Mouse (Mus musculus) limb, embryonic 14.5 days (tissue): ENCODE data around the gene Prr29. TPM values are rescaled to one million over a fixed set of nuclear protein-coding genes. Genes with fewer than 3 reads are reported as not detected.
"Not testable (repeated sequence)": the region's sequence is repeated elsewhere in the genome, so short reads cannot be mapped to it uniquely, and the experiment has no call there.

Source experiments
- ATAC-seq: fragments of 200-750 bp; cut with Nextera tagmentation; 2 replicates; pipeline ENCODE4 v1.8.0; 2017; ENCODE audit warnings: low read depth, moderate number of reproducible peaks, moderate TSS enrichment; ENCODE audit not compliant: low FRiP score
- DNase-seq: peaks from one replicate; pipeline ENCODE4 v3.0.0-alpha.2; 2015; ENCODE audit warnings: low spot score
- H3K27ac ChIP-seq: fragments of 300-500 bp; sonication (generic); replicated peaks from 2 replicates; pipeline ENCODE4 v1.5.1; 2014; ENCODE audit warnings: low read depth, mild to moderate bottlenecking, low read length, moderate library complexity, mixed read lengths
- H3K27me3 ChIP-seq: fragments of 300-500 bp; sonication (generic); 2 replicates; pipeline ENCODE4 v1.6.1; 2014; ENCODE audit warnings: low read length, mixed read lengths; ENCODE audit not compliant: control insufficient read depth, insufficient read depth
- H3K36me3 ChIP-seq: fragments of 300-500 bp; sonication (generic); 2 replicates; pipeline ENCODE4 v1.6.1; 2014; ENCODE audit warnings: mild to moderate bottlenecking, low read length, moderate library complexity, mixed read lengths; ENCODE audit not compliant: control insufficient read depth, insufficient read depth
- H3K4me1 ChIP-seq: fragments of 300-500 bp; sonication (generic); 2 replicates; pipeline ENCODE4 v1.6.1; 2014; ENCODE audit warnings: antibody characterized with exemption, low read length, mixed read lengths; ENCODE audit not compliant: control insufficient read depth, insufficient read depth
- H3K4me2 ChIP-seq: fragments of 300-500 bp; sonication (generic); replicated peaks from 2 replicates; pipeline ENCODE4 v1.6.1; 2014; ENCODE audit warnings: low read depth, mild to moderate bottlenecking, low read length, moderate library complexity; ENCODE audit not compliant: severe bottlenecking
- H3K4me3 ChIP-seq: fragments of 300-500 bp; sonication (generic); replicated peaks from 2 replicates; pipeline ENCODE4 v1.5.1; 2014; ENCODE audit warnings: low read length
- H3K9ac ChIP-seq: fragments of 300-500 bp; sonication (generic); 2 replicates; pipeline ENCODE4 v1.6.1; 2014; ENCODE audit warnings: mild to moderate bottlenecking, low read depth, low read length, moderate library complexity; ENCODE audit not compliant: severe bottlenecking
- H3K9me3 ChIP-seq: fragments of 300-500 bp; sonication (generic); 2 replicates; pipeline ENCODE4 v1.6.1; 2016; ENCODE audit warnings: low read length; ENCODE audit not compliant: control insufficient read depth
- POLR2A ChIP-seq: fragments of 200-500 bp; IDR thresholded peaks from 2 replicates; pipeline ENCODE4 v1.8.0; 2012; ENCODE audit warnings: inconsistent platforms, mild to moderate bottlenecking, moderate library complexity, borderline replicate concordance; ENCODE audit not compliant: insufficient read depth, insufficient read length; ENCODE audit errors: extremely low read depth
- WGBS: fragments of 180-500 bp; shearing (Covaris S2); extraction: QIAGEN DNeasy Blood & Tissue Kit; methylation state at CpG from one replicate; pipeline ENCODE4 v1.1.7; 2014; 5-methylcytosine and 5-hydroxymethylcytosine counted together
- polyA plus RNA-seq, 2 experiments: library from polyadenylated mRNA; depleted of rRNA in 1 of 2; stranded (reverse) in 1 of 2; unstranded in 1 of 2; fragments of >200 nt; fragmentation: Nextera tagmentation in 1 of 2; extraction: Ambion mirVana in 1 of 2; gene quantifications; 2 replicates each; pipeline versions ENCODE4 v1.2.1 to v1.2.3; 2012 to 2014

Prr29 gene
- polyA plus RNA-seq, 2 experiments, result 0.59 to 1.1 TPM

GRCm38 (mm10) chr11:106332458-106332857, 32.8 kb upstream of the Prr29 start:
- ATAC-seq (no peak), DNase-seq (no peak)
- H3K36me3 ChIP-seq, result no peaks in the 10 kb centered on the region
- no peak overlapping the region for H3K27ac ChIP-seq
- H3K4me3 ChIP-seq, result no peak overlapping the region
- no peaks in the 10 kb centered on the region for H3K9me3 ChIP-seq
- no peaks in the 10 kb centered on the region for H3K27me3 ChIP-seq
- peaks cover 4% of the 10 kb centered on the region; the same call in 1 of the 2 replicates for H3K4me1 ChIP-seq
- no peak overlapping the region for H3K4me2 ChIP-seq
- no peak for TF ChIP-seq POLR2A
- H3K9ac ChIP-seq, result no peak overlapping the region
- WGBS, result 40% methylated on average over 4 of the region's 4 CpGs

DNA sequence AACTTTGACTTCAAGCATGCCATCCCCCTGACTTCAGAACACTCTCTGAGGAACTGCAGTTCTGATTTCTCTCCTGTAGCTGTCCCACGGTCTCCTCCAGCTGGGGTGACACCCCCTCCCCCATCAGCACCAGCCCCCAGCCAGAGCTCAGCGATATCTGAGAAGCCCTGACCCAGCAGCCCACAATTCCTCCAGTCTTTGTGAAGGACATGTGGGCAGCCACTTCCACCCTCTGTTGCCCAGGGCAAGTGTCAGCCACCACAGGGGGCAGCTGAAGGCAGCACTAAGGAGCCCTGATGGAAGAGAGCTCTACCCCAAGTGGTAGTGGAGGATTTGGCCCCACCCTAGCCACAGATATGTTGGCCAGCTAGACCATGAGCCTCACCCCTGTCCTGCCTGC, 31.2 kb upstream of the Prr29 start:
- no peak for DNase-seq
- H3K27ac ChIP-seq, result no peak overlapping the region
- WGBS, result 5% methylated on average over 2 of the region's 2 CpGs
- no peak for ATAC-seq
- no peak overlapping the region for H3K9ac ChIP-seq
- no peak overlapping the region for H3K4me3 ChIP-seq
- no peak overlapping the region for H3K4me2 ChIP-seq
- no peak for TF ChIP-seq POLR2A
- H3K27me3 ChIP-seq, result no peaks in the 10 kb centered on the region
- no peaks in the 10 kb centered on the region for H3K9me3 ChIP-seq
- no peaks in the 10 kb centered on the region for H3K4me1 ChIP-seq
- H3K36me3 ChIP-seq, result no peaks in the 10 kb centered on the region

- Histone ChIP-seq H3K4me2 (no peak overlapping the region), H3K27me3 (no peaks in the 10 kb centered on the region), H3K36me3 (no peaks in the 10 kb centered on the region), H3K4me1 (no peaks in the 10 kb centered on the region), H3K9ac (no peak overlapping the region), H3K27ac (no peak overlapping the region), H3K9me3 (no peaks in the 10 kb centered on the region), H3K4me3 (no peak overlapping the region)
- DNase-seq (no peak), ATAC-seq (no peak)
- TF ChIP-seq POLR2A, result no peak
- WGBS, result 80% methylated on average over 5 of the region's 5 CpGs
Measured at GRCm38 (mm10) chr11:106338029-106338428, 27.2 kb upstream of the Prr29 start.

DNA sequence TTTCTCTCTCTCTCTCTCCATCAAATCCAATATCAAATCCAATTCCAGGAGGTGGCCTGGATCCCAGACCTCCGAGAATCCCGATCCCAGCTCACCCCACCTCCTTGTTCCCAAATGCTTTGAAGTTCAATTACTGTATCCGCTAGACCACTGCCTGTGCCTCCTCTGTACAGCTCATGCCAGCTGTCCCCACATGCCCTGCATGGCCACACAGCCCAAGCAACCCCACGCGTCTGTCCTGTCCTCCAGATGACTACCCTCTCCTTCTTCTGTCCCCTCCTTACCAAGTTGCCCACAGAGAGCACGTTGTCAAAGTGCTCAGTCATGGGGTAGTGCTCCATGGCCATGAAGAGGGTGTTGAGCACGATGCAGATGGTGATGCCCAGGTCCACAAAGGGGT, 26.4 kb upstream of the Prr29 start:
- 63% methylated on average over 7 of the region's 7 CpGs for WGBS
- H3K36me3 ChIP-seq, result no peaks in the 10 kb centered on the region
- no peaks in the 10 kb centered on the region for H3K27me3 ChIP-seq

GRCm38 (mm10) chr11:106339323-106339722, 25.9 kb upstream of the Prr29 start:
- 89% methylated on average over 4 of the region's 4 CpGs for WGBS
- not testable (repeated sequence) for H3K9ac ChIP-seq, H3K27ac ChIP-seq, H3K4me3 ChIP-seq, H3K36me3 ChIP-seq, H3K9me3 ChIP-seq, H3K4me2 ChIP-seq, H3K4me1 ChIP-seq, ATAC-seq, H3K27me3 ChIP-seq
- peak; percentile 8 for DNase-seq

More for the DNA sequence above, 26.4 kb upstream of the Prr29 start:
- ATAC-seq (no peak), DNase-seq (no peak)
- no peaks in the 10 kb centered on the region for H3K4me1 ChIP-seq
- TF ChIP-seq POLR2A, result no peak
- H3K9me3 ChIP-seq, result no peaks in the 10 kb centered on the region
- H3K9ac ChIP-seq, result no peak overlapping the region
- H3K4me3 ChIP-seq, result no peak overlapping the region
- H3K4me2 ChIP-seq, result no peak overlapping the region
- H3K27ac ChIP-seq, result no peak overlapping the region

DNA sequence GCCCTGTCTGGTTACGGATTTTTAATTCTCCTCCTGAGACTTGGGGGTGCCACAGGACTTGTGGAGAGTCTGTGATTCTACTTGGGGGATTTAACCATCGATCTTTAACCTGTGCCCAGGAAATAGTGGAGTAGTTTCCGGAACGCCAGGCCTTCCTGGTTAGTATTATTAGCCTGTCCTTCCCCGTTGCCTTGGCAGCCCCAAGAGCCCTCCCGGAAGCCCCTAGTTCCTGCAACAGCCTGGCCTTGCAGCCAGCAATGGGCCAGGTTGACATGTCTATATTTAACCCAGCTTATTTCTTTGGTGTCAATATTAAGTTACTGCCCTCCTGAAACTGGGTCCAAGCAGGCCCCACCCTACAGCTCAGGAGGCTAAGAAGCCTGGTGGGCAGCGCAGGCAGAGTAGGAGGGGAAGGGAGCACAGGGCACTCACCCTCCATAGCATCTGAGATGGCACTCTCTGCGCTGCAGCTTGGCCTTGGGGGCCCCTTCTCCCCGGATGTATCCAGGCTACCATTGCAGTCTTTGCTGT, 24.2 kb upstream of the Prr29 start:
- H3K27me3 ChIP-seq, result no peaks in the 10 kb centered on the region
- 73% methylated on average over 9 of the region's 9 CpGs for WGBS
- no peak overlapping the region for H3K4me2 ChIP-seq
- no peak for TF ChIP-seq POLR2A
- DNase-seq (no peak), ATAC-seq (no peak)
- H3K36me3 ChIP-seq, result no peaks in the 10 kb centered on the region
- no peak overlapping the region for H3K27ac ChIP-seq
- H3K4me3 ChIP-seq, result no peak overlapping the region
- no peaks in the 10 kb centered on the region for H3K9me3 ChIP-seq
- no peak overlapping the region for H3K9ac ChIP-seq
- H3K4me1 ChIP-seq, result no peaks in the 10 kb centered on the region
